Mouse (Mus musculus) kidney, embryonic 14.5 days (tissue): Measurements from ENCODE around the gene Spsb3. TPM values are rescaled to one million over a fixed set of nuclear protein-coding genes. Genes with fewer than 3 reads are reported as not detected.

Experiments used
- ATAC-seq: fragments of 200-750 bp; cut with Nextera tagmentation; 2 replicates; pipeline ENCODE4 v1.8.0; 2017; ENCODE audit warnings: moderate number of reproducible peaks, mild to moderate bottlenecking, moderate TSS enrichment, moderate library complexity; ENCODE audit not compliant: low FRiP score, low TSS enrichment
- H3K27ac ChIP-seq: fragments of 300-500 bp; sonication (generic); 2 replicates; pipeline ENCODE4 v1.5.1; 2014; ENCODE audit warnings: low read depth, mild to moderate bottlenecking, low read length, moderate library complexity, mixed read lengths
- H3K27me3 ChIP-seq: fragments of 300-500 bp; sonication (generic); 2 replicates; pipeline ENCODE4 v1.6.1; 2014; ENCODE audit warnings: mild to moderate bottlenecking, low read length; ENCODE audit not compliant: control insufficient read depth, insufficient read depth
- H3K36me3 ChIP-seq: fragments of 300-500 bp; sonication (generic); 2 replicates; pipeline ENCODE4 v1.6.1; 2014; ENCODE audit warnings: low read length, mixed read lengths; ENCODE audit not compliant: control insufficient read depth, insufficient read depth
- H3K4me1 ChIP-seq: fragments of 300-500 bp; sonication (generic); 2 replicates; pipeline ENCODE4 v1.6.1; 2014; ENCODE audit warnings: low read length, mixed read lengths; ENCODE audit not compliant: control insufficient read depth, insufficient read depth
- H3K4me2 ChIP-seq: fragments of 300-500 bp; sonication (generic); replicated peaks from 2 replicates; pipeline ENCODE4 v1.6.1; 2014; ENCODE audit warnings: low read depth, mild to moderate bottlenecking, low read length
- H3K4me3 ChIP-seq: fragments of 300-500 bp; sonication (generic); 2 replicates; pipeline ENCODE4 v1.5.1; 2014; ENCODE audit warnings: mild to moderate bottlenecking, low read length
- H3K9ac ChIP-seq: fragments of 300-500 bp; sonication (generic); 2 replicates; pipeline ENCODE4 v1.6.1; 2014; ENCODE audit warnings: low read depth, mild to moderate bottlenecking, low read length, moderate library complexity
- H3K9me3 ChIP-seq: fragments of 300-500 bp; sonication (generic); 2 replicates; pipeline ENCODE4 v1.6.1; 2016; ENCODE audit warnings: low read length; ENCODE audit not compliant: control insufficient read depth
- WGBS: fragments of 180-500 bp; shearing (Covaris S2); extraction: QIAGEN DNeasy Blood & Tissue Kit; methylation state at CpG from one replicate; pipeline ENCODE4 v1.1.7; 2014; 5-methylcytosine and 5-hydroxymethylcytosine counted together
- polyA plus RNA-seq: library from polyadenylated mRNA; unstranded; fragments of >200 nt; fragmentation: Nextera tagmentation; extraction: Ambion mirVana; gene quantifications from 2 replicates; pipeline ENCODE4 v1.2.1, GENCODE M21; 2014

The Spsb3 gene
- polyA plus RNA-seq, 1 experiment from 2014 or later: 36.8 TPM

DNA sequence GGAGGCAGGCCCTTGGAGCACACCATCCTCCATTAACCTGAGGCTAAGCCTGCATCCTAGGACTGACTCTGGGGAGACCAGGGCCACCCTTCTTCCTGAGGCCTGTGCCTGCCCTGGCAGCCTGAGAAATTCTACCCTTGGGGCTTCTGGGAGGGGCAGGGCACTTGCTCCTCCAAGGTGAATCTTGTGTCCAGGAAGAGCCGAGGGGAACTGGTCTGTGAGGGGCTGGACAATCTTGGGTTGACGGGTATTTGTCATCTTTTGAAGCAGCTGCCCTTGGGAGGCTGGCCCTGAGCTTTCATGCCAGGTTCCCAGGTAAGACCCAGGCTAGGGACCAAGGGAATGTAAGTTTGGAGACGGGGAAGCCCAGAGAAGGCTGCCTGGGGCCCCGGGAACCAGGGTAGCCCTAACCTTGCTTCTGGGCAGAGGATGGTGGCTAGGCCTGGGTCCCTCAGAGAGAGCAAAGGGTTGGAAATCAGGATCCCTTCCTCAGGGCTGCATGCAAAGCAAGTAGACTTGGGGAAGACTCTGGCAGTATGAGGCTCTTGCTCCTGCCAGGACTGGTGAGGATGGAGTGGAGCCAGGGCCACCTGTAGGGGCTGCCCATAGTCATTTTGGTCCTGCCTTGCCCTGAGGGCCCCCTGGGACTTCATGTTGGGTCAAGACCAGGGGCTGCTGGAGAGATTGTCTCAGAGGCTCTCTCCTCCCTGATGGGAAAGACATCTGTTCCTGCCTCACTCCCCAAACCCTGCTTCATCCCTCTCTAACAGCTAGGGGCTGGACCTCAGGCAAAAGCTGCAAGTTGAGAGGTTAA lies 11.8 kb downstream of the Spsb3 start:
- no peak overlapping the region for H3K27ac ChIP-seq
- no peak overlapping the region for H3K9ac ChIP-seq
- no peak for ATAC-seq
- no peak overlapping the region for H3K4me3 ChIP-seq
- peaks cover 62% of the 10 kb centered on the region for H3K36me3 ChIP-seq
- H3K4me2 ChIP-seq: no peak overlapping the region
- H3K4me1 ChIP-seq: peaks cover 22% of the 10 kb centered on the region
- no peaks in the 10 kb centered on the region for H3K9me3 ChIP-seq
- H3K27me3 ChIP-seq: no peaks in the 10 kb centered on the region
- WGBS: 78% methylated on average over 4 of the region's 4 CpGs

- Histone ChIP-seq H3K27ac (no peak overlapping the region), H3K9me3 (no peaks in the 10 kb centered on the region), H3K4me2 (no peak overlapping the region), H3K27me3 (no peaks in the 10 kb centered on the region), H3K4me1 (peaks cover 16% of the 10 kb centered on the region), H3K4me3 (no peak overlapping the region), H3K36me3 (peaks cover 69% of the 10 kb centered on the region), H3K9ac (no peak overlapping the region)
- ATAC-seq: no peak
- 91% methylated on average over 5 of the region's 5 CpGs for WGBS
Measured at GRCm38 (mm10) chr17:24899153-24899552, 12.7 kb downstream of the Spsb3 start.

GRCm38 (mm10) chr17:24900014-24900413 lies 13.6 kb downstream of the Spsb3 start:
- Histone ChIP-seq H3K27me3 (no peaks in the 10 kb centered on the region), H3K36me3 (peaks cover 78% of the 10 kb centered on the region), H3K9ac (no peak overlapping the region), H3K4me1 (peaks cover 13% of the 10 kb centered on the region; the same call in 1 of the 2 replicates), H3K4me3 (no peak overlapping the region), H3K4me2 (no peak overlapping the region), H3K27ac (no peak overlapping the region), H3K9me3 (no peaks in the 10 kb centered on the region)
- 94% methylated on average over 6 of the region's 6 CpGs for WGBS
- ATAC-seq: no peak

- 92% methylated on average over 5 of the region's 5 CpGs for WGBS
Measured at GRCm38 (mm10) chr17:24902124-24902523, 15.7 kb downstream of the Spsb3 start.

DNA sequence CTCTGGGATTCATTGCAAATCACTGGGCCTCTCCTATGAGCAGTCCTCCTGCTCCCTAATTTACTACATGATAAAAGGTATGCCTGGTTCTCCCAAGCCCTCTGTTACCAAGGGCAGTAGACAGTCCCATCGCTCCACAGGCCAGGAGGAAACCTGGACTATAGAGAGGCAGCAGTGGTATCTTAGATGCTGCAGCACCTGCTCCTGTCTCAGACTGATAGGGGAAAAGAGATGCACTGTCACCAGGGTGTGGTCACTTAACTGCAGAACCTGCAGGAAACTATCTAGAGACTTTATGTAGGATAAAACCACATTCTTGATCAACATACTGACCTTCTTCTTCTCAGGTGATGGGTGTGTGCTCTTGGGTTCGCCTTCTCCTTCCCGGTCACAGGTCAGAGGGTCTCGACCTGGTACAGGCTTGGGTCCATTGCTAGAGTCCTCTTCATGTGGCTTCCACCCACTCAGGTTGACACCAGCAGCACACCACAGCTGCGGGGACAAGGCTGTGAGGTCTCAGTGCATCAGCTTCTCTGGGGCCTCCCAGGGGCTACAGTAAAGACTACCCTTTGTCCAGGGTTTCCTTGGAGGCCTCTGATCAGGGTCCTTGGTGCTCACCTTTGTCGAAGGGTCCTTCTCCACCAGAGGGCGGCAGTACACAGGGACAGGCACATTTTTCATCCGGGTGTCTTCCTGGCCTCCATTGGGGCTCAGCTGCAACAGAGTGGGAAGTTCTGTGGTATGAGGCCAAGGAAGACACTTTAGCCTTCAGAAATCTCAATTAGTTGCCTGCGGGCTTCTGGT lies 16.4 kb downstream of the Spsb3 start:
- H3K27me3 ChIP-seq: no peaks in the 10 kb centered on the region

More at GRCm38 (mm10) chr17:24902124-24902523, 15.7 kb downstream of the Spsb3 start:
- peaks cover 99% of the 10 kb centered on the region for H3K36me3 ChIP-seq
- no peak overlapping the region for H3K4me2 ChIP-seq
- H3K4me3 ChIP-seq: no peak overlapping the region
- H3K27ac ChIP-seq: no peak overlapping the region
- H3K4me1 ChIP-seq: peaks cover under 1% of the 10 kb centered on the region; the same call in 1 of the 2 replicates
- no peak for ATAC-seq
- H3K27me3 ChIP-seq: no peaks in the 10 kb centered on the region
- H3K9me3 ChIP-seq: no peaks in the 10 kb centered on the region
- no peak overlapping the region for H3K9ac ChIP-seq

GRCm38 (mm10) chr17:24903767-24904166 lies 17.3 kb downstream of the Spsb3 start:
- Histone ChIP-seq H3K9me3 (no peaks in the 10 kb centered on the region), H3K4me1 (no peaks in the 10 kb centered on the region), H3K9ac (no peak overlapping the region), H3K27ac (no peak overlapping the region), H3K27me3 (no peaks in the 10 kb centered on the region), H3K4me3 (no peak overlapping the region), H3K4me2 (no peak overlapping the region), H3K36me3 (peaks cover 100% of the 10 kb centered on the region)
- no peak for ATAC-seq
- WGBS: 92% methylated on average over 9 of the region's 9 CpGs

More for the DNA sequence above, 16.4 kb downstream of the Spsb3 start:
- Histone ChIP-seq H3K4me3 (no peak overlapping the region), H3K9ac (no peak overlapping the region), H3K9me3 (no peaks in the 10 kb centered on the region), H3K36me3 (peaks cover 100% of the 10 kb centered on the region), H3K4me2 (no peak overlapping the region), H3K27ac (no peak overlapping the region), H3K4me1 (no peaks in the 10 kb centered on the region)
- ATAC-seq: no peak
- WGBS: 71% methylated on average over 9 of the region's 9 CpGs

DNA sequence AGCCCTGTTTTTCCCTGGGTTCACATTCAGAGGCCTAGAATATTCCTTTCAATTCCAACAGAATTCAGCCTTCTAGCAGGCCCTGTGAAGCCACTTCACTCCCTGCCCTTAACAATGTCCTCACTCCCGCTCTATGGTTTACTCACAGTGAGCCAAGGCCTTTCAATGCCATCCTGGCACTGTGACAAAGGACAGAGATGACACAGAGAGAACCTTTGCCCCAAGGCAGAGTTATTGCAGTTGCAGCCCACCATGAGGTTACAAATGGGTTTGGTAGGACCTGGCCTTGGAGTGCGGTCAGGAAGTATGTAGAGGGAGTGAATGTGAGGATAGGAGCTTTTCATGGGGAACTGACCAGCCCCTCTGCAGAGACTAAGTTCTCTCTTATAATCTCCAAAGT lies 21.1 kb downstream of the Spsb3 start:
- WGBS: 100% methylated on average over 2 of the region's 2 CpGs
- Histone ChIP-seq H3K4me2 (no peak overlapping the region), H3K4me1 (no peaks in the 10 kb centered on the region), H3K9ac (no peak overlapping the region), H3K36me3 (peaks cover 96% of the 10 kb centered on the region), H3K27me3 (no peaks in the 10 kb centered on the region), H3K27ac (no peak overlapping the region), H3K4me3 (no peak overlapping the region), H3K9me3 (no peaks in the 10 kb centered on the region)
- no peak for ATAC-seq

DNA sequence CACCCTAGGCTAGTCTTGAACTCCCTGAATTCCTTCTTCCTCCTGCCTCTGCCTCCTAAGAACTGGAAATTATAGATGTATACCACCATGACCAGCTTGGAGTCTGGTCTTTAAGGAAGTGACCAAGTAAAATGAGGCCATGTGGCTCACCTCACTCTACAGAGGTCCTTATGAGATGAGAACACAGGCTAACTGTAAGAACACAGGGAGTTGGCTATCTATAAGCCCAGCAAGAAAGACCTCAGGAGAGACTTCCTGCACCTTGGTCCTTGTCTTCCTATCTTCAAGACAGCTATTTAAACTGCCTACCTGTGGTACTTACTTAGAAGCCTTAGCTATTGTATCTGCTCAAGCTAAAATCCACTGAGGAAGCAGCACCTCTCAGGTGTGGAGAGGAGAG lies 27.5 kb downstream of the Spsb3 start:
- peaks cover 94% of the 10 kb centered on the region for H3K36me3 ChIP-seq
- no peak overlapping the region for H3K9ac ChIP-seq
- no peaks in the 10 kb centered on the region for H3K4me1 ChIP-seq
- no peak overlapping the region for H3K4me3 ChIP-seq
- H3K27ac ChIP-seq: no peak overlapping the region
- no peaks in the 10 kb centered on the region for H3K9me3 ChIP-seq
- no peaks in the 10 kb centered on the region for H3K27me3 ChIP-seq
- ATAC-seq: no peak
- no peak overlapping the region for H3K4me2 ChIP-seq

- no peaks in the 10 kb centered on the region for H3K9me3 ChIP-seq
- ATAC-seq: no peak
- no peak overlapping the region for H3K4me3 ChIP-seq
- no peaks in the 10 kb centered on the region for H3K4me1 ChIP-seq
- H3K4me2 ChIP-seq: no peak overlapping the region
- no peaks in the 10 kb centered on the region for H3K27me3 ChIP-seq
- 91% methylated on average over 1 of the region's 1 CpGs for WGBS
- H3K36me3 ChIP-seq: peaks cover 94% of the 10 kb centered on the region
- no peak overlapping the region for H3K27ac ChIP-seq
- H3K9ac ChIP-seq: no peak overlapping the region
Measured at GRCm38 (mm10) chr17:24923246-24923645, 36.8 kb downstream of the Spsb3 start.
